Mouse (Mus musculus): ENCODE measurements at regions not wholly inside any gene's neighbourhood (a gene's known extent, or its start where the extent isn't known, plus 50 kb on each side); places are given as distances from the start of the nearest gene placed in this dataset.

DNA sequence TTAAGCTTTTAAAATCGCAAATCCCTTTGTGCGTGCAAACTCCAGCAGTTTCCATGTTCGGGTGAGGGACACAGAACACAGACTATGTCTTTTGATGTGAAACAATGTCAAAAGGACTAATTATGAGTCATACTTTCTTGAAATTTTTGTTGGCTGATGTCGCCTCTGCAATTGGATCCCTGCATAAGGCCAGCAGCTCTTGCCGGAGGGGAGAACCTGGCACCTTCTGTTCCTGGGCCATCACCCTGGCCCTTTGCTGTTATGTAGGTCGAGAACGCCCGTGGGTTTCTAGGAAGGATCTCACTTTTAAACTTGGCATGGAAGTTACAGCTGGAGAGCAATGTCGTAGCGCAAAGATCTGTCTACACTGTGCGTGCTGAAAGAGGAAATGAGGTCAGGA, 397.9 kb downstream of the Zfp536 start:
- H3K4me1 ChIP-seq (ENCODE audit: control insufficient read depth, insufficient read depth, insufficient read length, low read length) = no peaks in the 10 kb centered on the region
- no peak overlapping the region for H3K4me3 ChIP-seq (ENCODE audit: insufficient read depth, low read depth, low read length)
- no peak overlapping the region for H3K27ac ChIP-seq (replicated peaks; ENCODE audit: low read depth, low read length)

DNA sequence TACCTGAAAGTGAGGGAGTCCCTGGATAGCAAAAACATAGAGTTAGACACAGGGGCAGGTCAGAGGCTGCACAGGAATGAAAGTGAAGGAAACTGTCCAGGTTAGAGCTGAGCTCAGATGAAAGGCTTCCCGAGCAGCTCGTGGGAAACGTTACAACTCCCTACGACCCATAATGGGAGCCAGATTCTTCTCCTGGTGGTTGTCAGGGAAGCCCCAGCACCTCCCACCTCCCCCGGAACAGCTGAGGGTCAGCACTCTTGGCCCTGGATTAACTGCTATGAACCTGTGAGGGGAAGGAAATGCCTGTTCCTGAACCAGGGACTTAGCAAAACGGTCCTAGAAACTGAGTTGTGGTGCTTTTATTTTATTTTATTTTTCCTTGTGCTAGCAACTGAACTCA, 397.2 kb downstream of the Zfp536 start:
- H3K4me3 ChIP-seq (ENCODE audit: insufficient read depth, low read depth, low read length) = no peak overlapping the region
- H3K27ac ChIP-seq (replicated peaks; ENCODE audit: low read depth, low read length) = no peak overlapping the region
- H3K4me1 ChIP-seq (ENCODE audit: control insufficient read depth, insufficient read depth, insufficient read length, low read length) = no peaks in the 10 kb centered on the region

DNA sequence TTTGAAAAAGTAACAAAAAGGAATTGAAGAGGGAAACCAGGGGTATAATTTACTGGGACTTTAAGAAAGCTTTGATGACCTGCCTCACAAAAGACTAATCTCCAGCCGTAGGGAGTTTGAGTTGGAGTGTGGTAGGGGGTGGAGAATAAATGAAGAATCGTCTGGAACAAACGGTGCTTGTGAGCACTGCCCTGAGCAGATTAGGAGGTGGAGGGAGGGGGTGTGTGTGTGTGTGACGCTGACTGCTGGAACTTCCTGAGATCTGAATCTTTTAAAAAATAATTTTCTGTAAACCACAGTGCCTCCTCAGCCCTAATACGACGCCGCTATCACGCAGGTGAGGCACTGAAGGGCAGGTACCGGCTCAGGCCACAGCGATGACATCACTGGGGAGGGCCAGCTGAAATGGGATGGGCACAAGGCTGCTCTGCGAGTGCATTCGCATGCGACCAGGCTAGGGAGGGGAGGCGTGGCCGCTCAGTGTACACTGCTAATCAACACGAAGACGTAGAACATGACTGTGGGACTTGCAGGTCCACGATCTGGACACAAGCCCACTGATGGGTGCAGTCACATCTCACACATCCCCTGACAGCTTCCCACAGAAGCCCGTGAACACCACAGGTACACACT, 395.4 kb downstream of the Zfp536 start:
- no peak overlapping the region for H3K27ac ChIP-seq (replicated peaks; ENCODE audit: low read depth, low read length)
- H3K4me1 ChIP-seq (ENCODE audit: control insufficient read depth, insufficient read depth, insufficient read length, low read length) = no peaks in the 10 kb centered on the region
- H3K4me3 ChIP-seq (ENCODE audit: insufficient read depth, low read depth, low read length) = no peak overlapping the region

DNA sequence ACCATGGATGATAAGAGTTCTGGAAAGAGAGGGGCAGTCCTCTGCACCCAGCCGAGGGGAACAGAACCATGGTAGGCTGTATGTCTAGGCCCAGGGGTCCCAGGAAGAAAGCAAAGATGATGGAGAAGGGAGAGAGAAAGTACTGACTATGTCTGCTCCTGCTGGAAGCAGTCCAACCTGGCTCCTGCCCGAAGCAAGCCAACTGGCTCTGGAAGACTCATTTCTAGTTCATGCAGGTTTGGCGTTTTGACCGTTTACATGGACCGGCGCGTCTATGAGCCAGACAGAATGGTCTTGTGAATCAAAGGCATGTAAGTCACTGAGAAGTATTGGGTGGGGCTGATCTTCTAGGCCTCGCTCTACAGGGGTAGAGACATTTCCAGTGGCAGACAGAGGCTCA, 385.6 kb downstream of the Zfp536 start:
- no peak overlapping the region for H3K4me3 ChIP-seq (ENCODE audit: insufficient read depth, low read depth, low read length)
- no peak overlapping the region for H3K27ac ChIP-seq (replicated peaks; ENCODE audit: low read depth, low read length)

DNA sequence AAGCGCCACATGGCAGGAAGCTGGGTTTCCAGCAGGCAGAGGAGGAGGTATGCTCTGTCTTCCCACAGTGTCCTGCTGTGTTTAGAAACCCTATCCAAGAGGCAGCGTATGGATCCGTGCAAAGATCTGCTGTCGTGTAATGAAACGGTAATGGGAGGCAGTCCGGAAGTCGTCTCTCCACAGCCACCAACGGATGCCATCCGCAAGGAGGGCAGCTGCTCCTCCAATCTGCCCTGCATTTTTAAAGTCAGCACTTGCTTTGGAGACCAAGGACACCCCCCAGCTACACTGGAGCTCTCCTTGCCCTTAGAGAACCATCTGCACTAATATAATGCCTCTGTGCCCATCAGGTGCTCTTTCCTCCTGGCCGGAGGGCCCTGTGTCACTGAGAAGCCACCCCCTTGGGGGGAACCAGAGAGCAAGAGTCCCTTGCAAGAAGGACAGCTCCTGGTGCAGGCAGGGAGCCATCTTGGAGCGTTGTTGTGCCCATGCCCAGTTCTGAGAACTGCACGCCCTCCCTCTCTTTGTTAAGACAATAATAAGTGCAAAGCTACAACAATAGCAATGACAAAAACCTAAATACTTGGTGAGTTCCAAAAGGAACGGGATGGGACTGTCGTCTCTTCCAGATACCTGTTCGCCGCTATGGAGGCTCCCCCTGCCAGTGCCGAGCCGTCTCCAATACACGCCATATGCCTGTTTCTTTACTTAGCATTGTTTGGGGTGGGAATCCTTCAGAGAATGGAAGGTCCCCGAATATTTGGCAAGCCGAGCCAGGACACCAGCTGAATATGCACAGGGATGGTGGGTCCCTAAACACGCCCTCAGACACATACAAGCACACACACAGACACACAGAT, 384.4 kb downstream of the Zfp536 start:
- no peak overlapping the region for H3K27ac ChIP-seq (replicated peaks; ENCODE audit: low read depth, low read length)
- no peaks in the 10 kb centered on the region for H3K4me1 ChIP-seq (ENCODE audit: control insufficient read depth, insufficient read depth, insufficient read length, low read length)
- no peak overlapping the region for H3K4me3 ChIP-seq (ENCODE audit: insufficient read depth, low read depth, low read length)

More for the DNA sequence above, 385.6 kb downstream of the Zfp536 start:
- H3K4me1 ChIP-seq (ENCODE audit: control insufficient read depth, insufficient read depth, insufficient read length, low read length) = no peaks in the 10 kb centered on the region

DNA sequence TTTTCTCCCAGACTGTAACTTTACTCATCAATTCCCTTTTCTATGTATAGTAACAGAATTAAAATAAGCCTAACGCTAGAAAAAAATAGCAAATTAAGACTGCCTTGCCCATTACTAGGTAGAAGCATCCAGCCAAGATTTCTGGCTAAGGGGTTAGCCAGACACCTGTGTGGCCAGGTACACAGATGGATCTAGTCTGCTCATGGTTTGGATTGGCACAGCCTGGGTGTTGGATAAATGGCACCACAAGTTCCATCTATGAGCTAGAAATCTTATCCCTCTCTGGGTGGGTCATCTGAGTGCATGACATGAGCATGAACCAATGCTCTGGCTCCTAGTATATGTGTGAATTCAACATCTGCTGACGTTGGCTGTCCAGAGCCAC, 383.7 kb downstream of the Zfp536 start:
- no peak overlapping the region for H3K27ac ChIP-seq (replicated peaks; ENCODE audit: low read depth, low read length)
- no peak overlapping the region for H3K4me3 ChIP-seq (ENCODE audit: insufficient read depth, low read depth, low read length)
- no peaks in the 10 kb centered on the region for H3K4me1 ChIP-seq (ENCODE audit: control insufficient read depth, insufficient read depth, insufficient read length, low read length)

DNA sequence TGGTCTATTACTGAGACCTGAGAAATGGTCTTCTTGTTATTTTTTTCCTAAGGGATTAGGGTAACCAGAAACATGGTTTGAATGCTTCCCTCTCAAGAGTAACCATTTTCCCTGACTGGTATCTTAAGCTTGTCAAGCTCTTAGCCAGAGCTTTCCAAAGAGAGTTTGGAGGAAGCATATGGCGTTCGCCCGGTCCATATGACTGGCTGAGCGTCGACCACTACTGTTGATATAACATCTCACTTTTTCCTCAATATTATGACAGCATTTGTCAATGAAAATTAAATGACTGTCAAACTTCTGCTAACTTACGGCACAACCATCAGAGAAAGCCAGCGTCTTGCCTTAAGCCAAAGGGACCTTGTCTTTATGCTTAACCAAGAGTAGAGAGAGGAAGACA, 383.2 kb downstream of the Zfp536 start:
- Histone ChIP-seq H3K4me1 (ENCODE audit: control insufficient read depth, insufficient read depth, insufficient read length, low read length) (no peaks in the 10 kb centered on the region), H3K4me3 (ENCODE audit: insufficient read depth, low read depth, low read length) (no peak overlapping the region), H3K27ac (replicated peaks; ENCODE audit: low read depth, low read length) (no peak overlapping the region)

DNA sequence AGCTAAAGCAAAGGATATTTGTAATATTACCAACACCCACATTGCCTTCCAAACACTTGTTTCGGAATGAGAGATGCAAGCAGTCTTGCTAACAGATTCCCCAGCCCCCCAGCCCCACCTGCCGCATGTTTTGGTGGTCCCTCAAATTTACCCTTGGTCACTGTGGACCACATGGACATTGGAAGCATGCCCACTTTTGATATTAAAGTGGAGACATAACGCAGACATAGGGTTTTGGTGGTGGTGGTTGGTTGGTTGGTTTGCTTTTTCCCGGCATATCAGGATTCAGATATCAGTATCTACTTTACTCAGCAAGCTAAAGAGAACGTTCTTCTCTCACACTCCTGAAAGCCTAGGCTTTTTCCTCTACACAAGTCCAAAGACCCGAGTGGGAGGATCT, 381.3 kb downstream of the Zfp536 start:
- no peak overlapping the region for H3K4me3 ChIP-seq (ENCODE audit: insufficient read depth, low read depth, low read length)
- no peak overlapping the region for H3K27ac ChIP-seq (replicated peaks; ENCODE audit: low read depth, low read length)
- H3K4me1 ChIP-seq (ENCODE audit: control insufficient read depth, insufficient read depth, insufficient read length, low read length) = no peaks in the 10 kb centered on the region

DNA sequence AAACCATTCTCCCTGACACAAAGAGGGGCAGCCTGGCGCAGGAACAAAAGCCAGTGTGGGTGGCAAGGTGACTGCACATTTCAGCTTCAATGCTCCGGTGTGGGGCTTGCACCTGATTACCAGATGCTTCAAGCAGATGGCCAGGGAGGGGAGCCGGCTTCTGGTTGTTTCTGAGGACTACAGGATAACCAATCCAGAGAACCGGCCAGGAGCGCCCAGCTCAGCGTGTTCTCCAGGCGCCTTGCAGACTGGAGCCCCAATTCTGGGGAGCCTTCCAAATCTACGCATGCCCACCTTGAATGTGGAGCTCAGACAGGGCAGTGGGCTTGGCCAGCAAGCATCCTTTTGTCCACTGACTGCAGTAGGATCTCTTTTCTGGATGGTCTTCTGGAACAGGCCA, 380.8 kb downstream of the Zfp536 start:
- H3K4me3 ChIP-seq (ENCODE audit: insufficient read depth, low read depth, low read length) = no peak overlapping the region
- H3K27ac ChIP-seq (replicated peaks; ENCODE audit: low read depth, low read length) = no peak overlapping the region
- no peaks in the 10 kb centered on the region for H3K4me1 ChIP-seq (ENCODE audit: control insufficient read depth, insufficient read depth, insufficient read length, low read length)

DNA sequence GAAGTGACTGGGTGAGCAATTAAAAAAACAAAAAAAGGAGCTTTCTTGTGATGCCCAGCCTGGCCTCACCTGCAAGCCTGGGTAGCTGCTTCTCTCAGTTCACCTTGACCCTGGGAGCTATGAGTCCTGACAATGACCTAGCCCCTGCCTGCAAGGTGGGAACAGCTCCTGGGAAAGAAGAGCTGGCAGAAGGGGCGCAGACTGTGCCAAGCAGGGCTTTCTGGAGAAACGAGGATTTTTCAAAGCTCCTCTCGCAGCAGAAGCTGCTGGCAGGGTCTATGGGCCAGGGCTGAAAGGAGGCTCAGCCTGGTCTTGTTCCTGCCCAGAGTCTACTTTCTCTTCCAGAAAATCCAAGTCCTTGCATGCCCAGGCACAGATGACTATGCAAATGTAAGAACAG, 380.4 kb downstream of the Zfp536 start:
- H3K4me3 ChIP-seq (ENCODE audit: insufficient read depth, low read depth, low read length) = no peak overlapping the region
- H3K27ac ChIP-seq (replicated peaks; ENCODE audit: low read depth, low read length) = no peak overlapping the region
- H3K4me1 ChIP-seq (ENCODE audit: control insufficient read depth, insufficient read depth, insufficient read length, low read length) = no peaks in the 10 kb centered on the region

DNA sequence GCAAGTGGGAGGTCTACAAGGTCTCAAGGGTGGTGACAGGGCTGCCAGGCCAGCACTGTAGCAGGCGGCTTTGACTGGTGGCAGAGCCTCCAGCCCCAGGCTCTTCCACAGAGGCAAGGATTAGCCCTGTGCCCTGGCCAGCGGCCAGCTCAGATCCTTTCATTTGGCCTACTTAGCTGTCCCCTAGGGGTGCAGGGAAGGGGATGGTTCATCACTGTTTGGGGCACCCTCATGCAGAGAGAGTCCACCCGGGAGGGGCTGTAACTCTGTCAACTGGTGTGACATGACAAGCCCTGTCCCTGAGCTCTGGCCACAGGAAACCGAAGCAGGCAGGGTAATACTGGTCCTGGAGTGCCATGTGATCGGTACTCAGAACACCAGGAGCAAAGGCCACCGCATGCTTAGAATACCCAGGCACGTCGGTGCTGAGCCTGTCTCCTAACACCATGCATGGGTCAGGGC, 378.4 kb downstream of the Zfp536 start:
- Histone ChIP-seq H3K27ac (replicated peaks; ENCODE audit: low read depth, low read length) (no peak overlapping the region), H3K4me3 (ENCODE audit: insufficient read depth, low read depth, low read length) (no peak overlapping the region), H3K4me1 (ENCODE audit: control insufficient read depth, insufficient read depth, insufficient read length, low read length) (no peaks in the 10 kb centered on the region)

DNA sequence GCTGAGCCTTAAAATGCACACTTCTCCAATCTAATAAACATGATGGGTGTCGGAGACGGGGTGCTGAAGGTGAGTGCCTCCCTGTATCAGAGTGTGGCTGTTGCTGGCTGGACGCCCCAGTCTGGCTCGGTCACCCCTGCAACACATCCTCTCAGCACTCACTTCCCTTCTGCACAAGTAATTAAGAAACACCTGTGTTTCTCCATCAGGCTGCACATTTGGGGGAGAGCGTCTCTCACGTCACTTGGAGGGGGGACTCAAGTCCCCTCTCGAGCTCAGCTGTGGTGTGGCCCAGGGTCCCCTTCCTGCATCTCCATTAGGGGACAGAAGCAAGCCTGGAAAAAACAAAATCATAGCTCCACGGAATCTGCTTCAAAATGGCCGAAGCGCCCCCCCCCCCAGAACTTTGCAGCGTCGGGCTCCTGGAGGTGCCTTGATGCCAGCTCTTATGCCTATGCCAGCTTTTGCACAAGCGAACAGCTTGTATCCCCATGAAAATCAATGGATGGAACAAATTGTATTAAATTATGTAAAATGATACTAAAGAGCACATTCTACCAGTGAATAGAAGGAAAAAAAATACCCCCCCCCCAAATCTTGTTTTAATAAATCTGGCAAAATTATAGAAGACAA, 377.4 kb downstream of the Zfp536 start:
- Histone ChIP-seq H3K4me3 (ENCODE audit: insufficient read depth, low read depth, low read length) (no peak overlapping the region), H3K27ac (replicated peaks; ENCODE audit: low read depth, low read length) (no peak overlapping the region), H3K4me1 (ENCODE audit: control insufficient read depth, insufficient read depth, insufficient read length, low read length) (no peaks in the 10 kb centered on the region)

DNA sequence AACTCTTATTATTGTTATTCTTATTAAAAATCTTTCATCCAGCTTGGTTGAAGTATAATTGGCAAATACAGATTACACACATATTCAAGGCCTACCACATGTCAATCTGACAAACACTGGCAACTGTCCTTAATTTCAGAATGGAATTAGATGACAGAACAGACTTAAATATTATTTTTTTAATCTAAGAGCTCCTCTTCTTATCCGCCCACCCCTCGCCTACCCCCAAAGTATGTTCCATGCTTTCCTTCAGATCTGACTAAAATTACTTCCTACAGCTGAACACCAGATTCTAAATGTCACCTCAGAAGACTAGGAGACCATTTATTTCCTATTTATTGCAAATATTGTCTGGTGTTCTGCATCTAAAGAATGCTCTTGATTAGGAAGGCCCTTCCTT, 370.0 kb downstream of the Zfp536 start:
- Histone ChIP-seq H3K4me3 (ENCODE audit: insufficient read depth, low read depth, low read length) (no peak overlapping the region), H3K27ac (replicated peaks; ENCODE audit: low read depth, low read length) (no peak overlapping the region), H3K4me1 (ENCODE audit: control insufficient read depth, insufficient read depth, insufficient read length, low read length) (no peaks in the 10 kb centered on the region)

DNA sequence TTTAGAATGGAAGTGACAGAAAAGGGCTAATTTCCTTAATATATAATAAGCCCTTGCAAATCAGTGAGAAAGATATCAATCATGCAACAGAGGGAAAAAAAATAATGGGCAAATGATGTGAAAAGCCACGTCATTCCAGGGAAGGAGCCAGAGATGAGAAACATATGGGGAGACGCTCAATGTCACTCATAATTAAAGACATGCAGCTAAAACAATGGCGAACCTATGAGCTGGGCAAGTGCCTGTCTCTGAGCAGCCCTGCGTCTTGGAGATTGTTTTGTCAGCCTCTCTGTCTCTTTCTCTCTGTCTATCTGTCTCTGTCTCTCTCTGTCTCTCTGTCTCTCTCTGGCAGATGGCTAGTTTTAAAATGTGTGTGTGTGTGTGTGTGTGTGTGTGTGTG, 360.1 kb downstream of the Zfp536 start:
- H3K27ac ChIP-seq (replicated peaks; ENCODE audit: low read depth, low read length) = no peak overlapping the region
- H3K4me1 ChIP-seq (ENCODE audit: control insufficient read depth, insufficient read depth, insufficient read length, low read length) = no peaks in the 10 kb centered on the region
- H3K4me3 ChIP-seq (ENCODE audit: insufficient read depth, low read depth, low read length) = no peak overlapping the region

DNA sequence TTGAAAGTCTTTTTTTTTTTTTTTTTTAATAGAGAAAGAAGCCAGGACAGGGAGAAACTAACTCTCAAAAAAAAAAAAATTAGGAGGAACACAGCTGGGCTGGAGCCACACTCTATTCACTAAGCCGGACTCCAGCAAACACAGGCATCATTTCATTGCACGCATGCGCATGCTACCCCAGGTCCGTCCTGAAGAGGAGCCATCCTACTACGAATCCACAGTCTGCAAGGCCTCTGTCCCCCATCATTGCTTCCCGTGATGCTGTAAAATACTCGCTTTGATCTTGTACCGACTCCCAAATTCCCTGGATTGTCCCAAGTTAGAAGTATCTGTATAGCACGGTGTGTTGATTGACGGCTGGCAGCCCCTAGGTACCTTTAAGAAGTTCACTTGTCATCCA, 351.7 kb downstream of the Zfp536 start:
- no peak overlapping the region for H3K27ac ChIP-seq (replicated peaks; ENCODE audit: low read depth, low read length)
- no peak overlapping the region for H3K4me3 ChIP-seq (ENCODE audit: insufficient read depth, low read depth, low read length)
- H3K4me1 ChIP-seq (ENCODE audit: control insufficient read depth, insufficient read depth, insufficient read length, low read length) = no peaks in the 10 kb centered on the region
